Mouse (Mus musculus) hindbrain, postnatal 0 days (tissue): ENCODE results near the gene Man2b1. TPM values are rescaled to one million over a fixed set of nuclear protein-coding genes. Genes with fewer than 3 reads are reported as not detected.
A peak's percentile ranks its signal among the peaks of the same experiment; 100 is the strongest.
"Not testable (repeated sequence)": the region's sequence is repeated elsewhere in the genome, so short reads cannot be mapped to it uniquely, and the experiment has no call there.

Experiments used
- ATAC-seq: fragments of 200-750 bp; cut with Nextera tagmentation; 2 replicates; pipeline ENCODE4 v1.8.0; 2017; ENCODE audit warnings: mild to moderate bottlenecking, moderate TSS enrichment, moderate library complexity
- DNase-seq: peaks from one replicate; pipeline ENCODE4 v3.0.0-alpha.2; 2015; ENCODE audit warnings: low spot score
- H3K27ac ChIP-seq: fragments of 300-500 bp; sonication (generic); 2 replicates; pipeline ENCODE4 v1.5.1; 2014; ENCODE audit warnings: mild to moderate bottlenecking
- H3K27me3 ChIP-seq: fragments of 300-500 bp; sonication (generic); 2 replicates; pipeline ENCODE4 v1.6.1; 2014; ENCODE audit warnings: low read length, mixed read lengths; ENCODE audit not compliant: insufficient read depth
- H3K36me3 ChIP-seq: fragments of 300-500 bp; sonication (generic); 2 replicates; pipeline ENCODE4 v1.6.1; 2014; ENCODE audit warnings: low read length, mixed read lengths; ENCODE audit not compliant: insufficient read depth
- H3K4me1 ChIP-seq: fragments of 300-500 bp; sonication (generic); 2 replicates; pipeline ENCODE4 v1.6.1; 2014; ENCODE audit warnings: antibody characterized with exemption, low read length, mixed read lengths; ENCODE audit not compliant: insufficient read depth
- H3K4me2 ChIP-seq: fragments of 300-500 bp; sonication (generic); 2 replicates; pipeline ENCODE4 v1.6.1; 2014; ENCODE audit warnings: low read depth, mild to moderate bottlenecking, low read length, moderate library complexity, mixed read lengths
- H3K4me3 ChIP-seq: fragments of 300-500 bp; sonication (generic); 2 replicates; pipeline ENCODE4 v1.5.1; 2014; ENCODE audit warnings: low read length
- H3K9ac ChIP-seq: fragments of 300-500 bp; sonication (generic); replicated peaks from 2 replicates; pipeline ENCODE4 v1.6.1; 2014; ENCODE audit warnings: mild to moderate bottlenecking, low read length, moderate library complexity, mixed read lengths
- H3K9me3 ChIP-seq: fragments of 300-500 bp; sonication (generic); 2 replicates; pipeline ENCODE4 v1.6.1; 2016; ENCODE audit warnings: low read length, mixed read lengths
- CTCF ChIP-seq: IDR thresholded peaks from 2 replicates; pipeline ENCODE4 v1.5.1; 2016; ENCODE audit warnings: antibody characterized with exemption, control low read depth, low read depth
- WGBS: fragments of 180-500 bp; shearing (Covaris S2); extraction: QIAGEN DNeasy Blood & Tissue Kit; methylation state at CpG from one replicate; pipeline ENCODE4 v1.1.7; 2014; 5-methylcytosine and 5-hydroxymethylcytosine counted together
- polyA plus RNA-seq: library from polyadenylated mRNA; unstranded; fragments of >200 nt; fragmentation: Nextera tagmentation; extraction: Ambion mirVana; gene quantifications from 2 replicates; pipeline ENCODE4 v1.2.1, GENCODE M21; 2015
- total RNA-seq: library from RNA; depleted of rRNA; stranded (reverse); fragments of >200 nt; gene quantifications from 2 replicates; pipeline ENCODE4 v1.2.3, GENCODE M21; 2014

The Man2b1 gene
- total and polyA plus RNA-seq, 2 experiments from 2014 or later = 22.5 to 32.9 TPM

DNA sequence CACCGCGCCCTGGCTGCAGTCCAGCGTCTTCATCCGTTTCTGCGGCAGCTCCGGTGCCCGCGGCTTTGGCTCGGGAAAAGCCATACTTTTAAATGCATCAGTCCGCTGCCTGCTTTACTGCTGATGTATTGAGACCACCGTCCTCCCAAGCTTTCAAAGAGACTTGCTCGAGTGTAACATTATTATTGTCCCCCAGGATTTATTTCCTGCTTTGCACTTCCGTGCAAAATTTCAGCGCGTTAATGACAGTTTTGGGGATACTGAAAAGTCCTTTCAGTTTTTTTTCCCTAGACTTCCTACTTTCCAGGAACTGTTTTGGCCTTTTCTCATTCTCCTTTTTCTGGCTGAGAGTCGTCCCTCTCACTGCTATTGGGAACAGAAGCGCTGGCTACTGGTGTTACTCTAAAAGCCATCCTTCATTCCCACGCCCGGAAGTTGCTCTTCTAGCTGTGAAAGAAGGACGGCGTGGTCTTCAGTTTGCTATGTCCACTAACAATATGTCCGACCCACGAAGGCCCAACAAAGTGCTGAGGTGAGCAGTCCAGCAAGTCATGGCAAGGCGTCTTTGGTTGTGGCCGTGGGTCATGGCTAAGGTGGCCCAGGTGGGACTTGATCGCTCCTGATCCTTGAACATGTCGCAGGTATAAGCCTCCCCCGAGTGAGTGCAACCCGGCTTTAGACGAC lies 2.4 kb upstream of the Man2b1 start, which contains the start of gene Wdr83os:
Wdr83os (plus strand) TSS at position 209 of the 684 bp plus-strand sequence.
- H3K4me3 ChIP-seq = peak within 1 kb of the TSS; percentile 91
- DNase-seq = peak; percentile 85
- ATAC-seq = no peak; the same call in 1 of the 2 replicates
- peaks cover 15% of the 10 kb centered on the region for H3K4me1 ChIP-seq
- no peak for TF ChIP-seq CTCF
- H3K4me2 ChIP-seq = peak within 1 kb of the TSS; percentile 99
- H3K27me3 ChIP-seq = no peaks in the 10 kb centered on the region
- H3K9me3 ChIP-seq = no peaks in the 10 kb centered on the region
- peak within 1 kb of the TSS; percentile 75 for H3K27ac ChIP-seq
- under 1% methylated on average over 30 of the region's 30 CpGs for WGBS
- peak within 1 kb of the TSS; percentile 91 for H3K9ac ChIP-seq
- H3K36me3 ChIP-seq = peaks cover 7% of the 10 kb centered on the region; the same call in 1 of the 2 replicates

GRCm38 (mm10) chr8:85081216-85081555 lies 1.9 kb upstream of the Man2b1 start, which contains the start of gene Wdr83:
Gene Wdr83 (minus strand): TSS chr8:85081306.
- ATAC-seq (peak; percentile 24; the same call in 1 of the 2 replicates), DNase-seq (peak; percentile 17)
- peaks cover 15% of the 10 kb centered on the region for H3K4me1 ChIP-seq
- peaks cover 2% of the 10 kb centered on the region; the same call in 1 of the 2 replicates for H3K36me3 ChIP-seq
- no peak for TF ChIP-seq CTCF
- H3K4me2 ChIP-seq = peak within 1 kb of the TSS; percentile 99
- no peaks in the 10 kb centered on the region for H3K27me3 ChIP-seq
- peak within 1 kb of the TSS; percentile 91 for H3K4me3 ChIP-seq
- no peaks in the 10 kb centered on the region for H3K9me3 ChIP-seq
- peak within 1 kb of the TSS; percentile 75 for H3K27ac ChIP-seq
- H3K9ac ChIP-seq = peak within 1 kb of the TSS; percentile 91
- WGBS = 3% methylated on average over 9 of the region's 9 CpGs

- not testable (repeated sequence) for H3K4me2 ChIP-seq, ATAC-seq, H3K27me3 ChIP-seq, H3K4me3 ChIP-seq, H3K9me3 ChIP-seq, DNase-seq, H3K9ac ChIP-seq, H3K36me3 ChIP-seq, H3K27ac ChIP-seq
- WGBS = 92% methylated on average over 4 of the region's 4 CpGs
- H3K4me1 ChIP-seq = peaks cover 15% of the 10 kb centered on the region
These were observed 901 bp upstream of the Man2b1 start for GRCm38 (mm10) chr8:85082169-85082568.

- ATAC-seq (no peak), DNase-seq (no peak)
- WGBS = 92% methylated on average over 8 of the region's 8 CpGs
These were observed 1.6 kb downstream of the Man2b1 start for GRCm38 (mm10) chr8:85084633-85085032.

DNA sequence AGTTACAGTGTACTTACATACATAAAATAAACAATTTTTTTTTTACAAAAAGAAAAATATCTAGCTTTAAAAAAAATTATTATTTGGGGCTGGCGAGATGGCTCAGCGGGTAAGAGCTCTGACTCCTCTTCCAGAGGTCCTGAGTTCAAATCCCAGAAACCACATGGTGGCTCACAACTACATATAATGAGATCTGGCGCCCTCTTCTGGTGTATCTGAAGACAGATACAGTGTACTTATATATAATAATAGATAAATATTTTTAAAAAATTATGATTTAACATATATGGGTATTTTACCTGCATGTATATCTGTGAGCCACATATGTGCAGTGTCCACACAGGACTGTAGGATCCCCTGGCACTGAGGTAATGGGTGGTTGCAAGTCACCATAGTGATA lies 3.2 kb downstream of the Man2b1 start:
- ATAC-seq (no peak), DNase-seq (no peak)
- Histone ChIP-seq H3K4me1 (peaks cover 9% of the 10 kb centered on the region), H3K36me3 (0 out of 2 replicates have a peak, but pooled peaks cover 6% of the 10 kb centered on the region), H3K9me3 (no peaks in the 10 kb centered on the region), H3K9ac (no peak overlapping the region), H3K27me3 (no peaks in the 10 kb centered on the region), H3K4me3 (no peak overlapping the region), H3K4me2 (no peak overlapping the region), H3K27ac (no peak overlapping the region)
- no peak for TF ChIP-seq CTCF
- 78% methylated on average over 3 of the region's 3 CpGs for WGBS

More at GRCm38 (mm10) chr8:85084633-85085032, 1.6 kb downstream of the Man2b1 start:
- Histone ChIP-seq H3K4me1 (peaks cover 12% of the 10 kb centered on the region), H3K36me3 (0 out of 2 replicates have a peak, but pooled peaks cover 6% of the 10 kb centered on the region), H3K27ac (no peak overlapping the region), H3K9ac (no peak overlapping the region), H3K27me3 (no peaks in the 10 kb centered on the region), H3K4me2 (0 out of 2 replicates have a peak overlapping the region, but pooled peaks have one; percentile 93), H3K9me3 (no peaks in the 10 kb centered on the region), H3K4me3 (no peak overlapping the region)
- no peak for TF ChIP-seq CTCF

- 63% methylated on average over 2 of the region's 2 CpGs for WGBS
- Histone ChIP-seq H3K4me3 (no peak overlapping the region), H3K9me3 (no peaks in the 10 kb centered on the region), H3K27ac (no peak overlapping the region), H3K4me2 (no peak overlapping the region), H3K27me3 (no peaks in the 10 kb centered on the region), H3K4me1 (0 out of 2 replicates have a peak, but pooled peaks cover 4% of the 10 kb centered on the region), H3K36me3 (0 out of 2 replicates have a peak, but pooled peaks cover 6% of the 10 kb centered on the region), H3K9ac (no peak overlapping the region)
- ATAC-seq = no peak
- DNase-seq = no peak
- TF ChIP-seq CTCF = no peak
These were observed 5.7 kb downstream of the Man2b1 start for GRCm38 (mm10) chr8:85088771-85089170.

DNA sequence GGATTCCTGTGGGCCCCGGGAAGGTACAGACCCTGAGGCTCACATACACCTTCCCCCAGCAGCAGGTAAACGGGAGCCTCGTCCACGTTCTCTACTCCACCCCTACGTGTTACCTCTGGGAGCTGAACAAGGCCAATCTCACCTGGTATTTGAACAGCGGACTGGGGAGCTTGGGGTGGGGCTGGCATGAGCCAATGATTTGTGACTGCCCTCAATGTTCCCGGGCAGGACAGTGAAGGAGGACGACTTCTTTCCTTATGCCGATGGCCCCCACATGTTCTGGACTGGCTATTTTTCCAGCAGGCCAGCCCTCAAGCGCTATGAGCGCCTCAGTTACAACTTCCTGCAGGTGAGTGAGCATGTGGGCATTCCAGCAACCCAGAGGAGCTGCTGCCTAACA lies 7.8 kb downstream of the Man2b1 start:
- Histone ChIP-seq H3K27me3 (no peaks in the 10 kb centered on the region), H3K27ac (no peak overlapping the region), H3K4me3 (no peak overlapping the region), H3K9ac (no peak overlapping the region), H3K4me1 (no peaks in the 10 kb centered on the region), H3K9me3 (no peaks in the 10 kb centered on the region), H3K4me2 (no peak overlapping the region), H3K36me3 (peaks cover 15% of the 10 kb centered on the region)
- 92% methylated on average over 11 of the region's 11 CpGs for WGBS
- DNase-seq (no peak), ATAC-seq (no peak)
- no peak for TF ChIP-seq CTCF
